Mouse (Mus musculus) forebrain, embryonic 16.5 days (tissue): ENCODE measurements around the gene Baiap2l1. TPM values are rescaled to one million over a fixed set of nuclear protein-coding genes. Genes with fewer than 3 reads are reported as not detected.

Experiments used
- ATAC-seq: fragments of 200-750 bp; cut with Nextera tagmentation; 2 replicates; pipeline ENCODE4 v1.8.0; 2017; ENCODE audit warnings: mild to moderate bottlenecking, moderate library complexity
- H3K27ac ChIP-seq: fragments of 300-500 bp; sonication (generic); 2 replicates; pipeline ENCODE4 v1.5.1; 2014; ENCODE audit warnings: low read length, control low read depth
- H3K27me3 ChIP-seq: fragments of 300-500 bp; sonication (generic); replicated peaks from 2 replicates; pipeline ENCODE4 v1.6.1; 2014; ENCODE audit warnings: low read length; ENCODE audit not compliant: control insufficient read depth, insufficient read depth
- H3K36me3 ChIP-seq: fragments of 300-500 bp; sonication (generic); 2 replicates; pipeline ENCODE4 v1.6.1; 2014; ENCODE audit not compliant: control insufficient read depth, insufficient read depth
- H3K4me1 ChIP-seq: fragments of 300-500 bp; sonication (generic); replicated peaks from 2 replicates; pipeline ENCODE4 v1.6.1; 2014; ENCODE audit warnings: low read length; ENCODE audit not compliant: control insufficient read depth, insufficient read depth
- H3K4me2 ChIP-seq: fragments of 300-500 bp; sonication (generic); 2 replicates; pipeline ENCODE4 v1.6.1; 2014; ENCODE audit warnings: mild to moderate bottlenecking, low read length, control low read depth
- H3K4me3 ChIP-seq: fragments of 300-500 bp; sonication (generic); replicated peaks from 2 replicates; pipeline ENCODE4 v1.5.1; 2014; ENCODE audit warnings: mild to moderate bottlenecking, low read length, control low read depth
- H3K9ac ChIP-seq: fragments of 300-500 bp; sonication (generic); replicated peaks from 2 replicates; pipeline ENCODE4 v1.6.1; 2014; ENCODE audit warnings: low read depth, low read length, control low read depth
- H3K9me3 ChIP-seq: fragments of 300-500 bp; sonication (generic); 2 replicates; pipeline ENCODE4 v1.6.1; 2016; ENCODE audit warnings: low read length; ENCODE audit not compliant: control insufficient read depth
- WGBS: fragments of 180-500 bp; shearing (Covaris S2); extraction: QIAGEN DNeasy Blood & Tissue Kit; methylation state at CpG from one replicate; pipeline ENCODE4 v1.1.7; 2014; 5-methylcytosine and 5-hydroxymethylcytosine counted together
- polyA plus RNA-seq: library from polyadenylated mRNA; unstranded; fragments of >200 nt; fragmentation: Nextera tagmentation; extraction: Ambion mirVana; gene quantifications from 2 replicates; pipeline ENCODE4 v1.2.1, GENCODE M21; 2015

Gene Baiap2l1
- polyA plus RNA-seq, 1 experiment from 2014 or later = 1.6 TPM

DNA sequence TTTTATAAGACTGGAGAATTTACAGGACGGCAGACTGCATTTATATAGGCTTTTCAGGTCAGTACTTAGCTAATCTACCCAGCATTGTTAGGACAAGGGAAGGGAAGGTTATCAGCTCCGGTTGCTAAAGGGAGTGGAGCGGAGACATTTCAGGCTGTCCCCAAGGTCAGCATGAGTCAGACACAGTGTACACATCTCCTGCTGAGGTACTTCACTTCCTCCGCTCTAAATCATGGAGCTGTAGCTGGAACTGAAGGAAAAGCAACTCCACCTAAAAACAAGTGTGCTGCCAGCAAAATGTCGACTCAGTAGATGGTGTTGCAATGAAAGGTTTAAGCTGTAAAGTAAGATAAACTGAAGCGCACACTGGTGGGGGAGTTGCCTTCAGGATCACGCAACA lies 36.2 kb downstream of the Baiap2l1 start:
- WGBS = 80% methylated on average over 7 of the region's 7 CpGs
- no peak overlapping the region for H3K27ac ChIP-seq

DNA sequence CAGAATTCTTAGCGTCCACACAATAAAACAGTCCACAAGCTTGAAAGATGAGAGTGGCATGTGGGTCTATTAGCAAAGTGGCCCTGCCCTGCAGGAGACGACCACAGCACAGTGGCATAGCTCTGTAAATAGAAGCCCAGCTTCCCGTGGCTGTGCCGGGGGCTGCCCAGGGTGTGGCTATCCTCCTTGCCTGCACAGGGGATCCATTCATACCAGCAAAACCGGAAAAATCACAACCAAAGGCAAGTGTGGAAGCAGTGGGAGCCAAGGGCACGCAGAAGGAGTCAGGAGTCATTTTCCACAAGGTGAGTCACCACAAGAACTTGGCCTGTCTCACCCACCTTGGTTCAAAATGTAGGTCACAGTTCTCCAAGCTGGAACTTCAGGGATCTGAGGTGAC lies 39.6 kb downstream of the Baiap2l1 start:
- H3K9me3 ChIP-seq = no peaks in the 10 kb centered on the region
- H3K4me3 ChIP-seq = no peak overlapping the region
- H3K9ac ChIP-seq = no peak overlapping the region
- no peaks in the 10 kb centered on the region for H3K27me3 ChIP-seq
- H3K27ac ChIP-seq = no peak overlapping the region
- ATAC-seq = no peak
- H3K4me2 ChIP-seq = no peak overlapping the region
- no peaks in the 10 kb centered on the region for H3K4me1 ChIP-seq
- H3K36me3 ChIP-seq = no peaks in the 10 kb centered on the region
- 46% methylated on average over 6 of the region's 6 CpGs for WGBS

More for the DNA sequence above, 36.2 kb downstream of the Baiap2l1 start:
- no peaks in the 10 kb centered on the region for H3K9me3 ChIP-seq
- no peak overlapping the region for H3K4me2 ChIP-seq
- no peaks in the 10 kb centered on the region for H3K27me3 ChIP-seq
- H3K4me1 ChIP-seq = no peaks in the 10 kb centered on the region
- H3K9ac ChIP-seq = no peak overlapping the region
- H3K36me3 ChIP-seq = no peaks in the 10 kb centered on the region
- no peak overlapping the region for H3K4me3 ChIP-seq
- ATAC-seq = no peak

DNA sequence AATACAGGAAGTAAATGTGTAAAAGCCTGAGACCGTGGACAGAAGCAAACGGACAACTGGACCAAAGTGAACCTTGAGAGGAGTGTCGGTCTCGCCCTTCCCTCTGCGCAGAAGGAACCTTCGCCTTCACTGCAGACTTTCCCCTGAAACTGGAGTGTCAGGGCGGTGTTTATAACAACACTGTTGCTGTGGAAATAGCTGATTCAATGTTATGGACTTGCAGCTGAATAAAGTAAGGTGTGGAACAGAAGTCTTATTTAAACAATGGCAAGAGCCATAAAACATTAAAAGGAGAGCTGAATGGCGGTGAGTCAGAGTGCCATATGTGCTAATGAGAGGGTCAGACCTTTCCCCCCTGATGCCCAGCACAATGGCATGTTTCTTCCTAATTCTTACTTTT lies 40.5 kb downstream of the Baiap2l1 start:
- Histone ChIP-seq H3K27ac (no peak overlapping the region), H3K36me3 (no peaks in the 10 kb centered on the region), H3K4me2 (no peak overlapping the region), H3K9ac (no peak overlapping the region), H3K4me3 (no peak overlapping the region), H3K27me3 (no peaks in the 10 kb centered on the region), H3K4me1 (no peaks in the 10 kb centered on the region), H3K9me3 (no peaks in the 10 kb centered on the region)
- WGBS = 93% methylated on average over 8 of the region's 8 CpGs
- no peak for ATAC-seq

DNA sequence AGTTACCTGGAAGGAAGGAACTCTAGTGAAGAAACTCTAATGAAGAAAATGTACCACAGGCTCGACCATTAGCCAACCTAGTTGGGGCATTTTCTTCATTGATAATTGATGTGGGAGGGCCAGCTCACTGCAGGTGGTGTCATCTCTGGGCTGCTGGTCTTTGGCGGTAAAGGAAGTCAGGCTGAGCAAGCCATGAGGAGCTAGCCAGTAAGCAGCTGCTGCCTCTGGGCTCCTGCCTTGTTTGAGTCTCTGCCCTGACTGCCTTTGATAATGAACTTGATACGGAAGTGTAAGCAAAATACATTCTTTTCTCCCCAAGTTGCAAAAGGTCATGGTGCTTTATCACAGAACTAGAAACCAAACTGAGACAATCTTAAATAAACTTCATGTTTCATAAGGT lies 41.5 kb downstream of the Baiap2l1 start:
- H3K27ac ChIP-seq = no peak overlapping the region
- no peaks in the 10 kb centered on the region for H3K4me1 ChIP-seq
- no peak overlapping the region for H3K9ac ChIP-seq
- no peaks in the 10 kb centered on the region for H3K36me3 ChIP-seq
- no peak overlapping the region for H3K4me3 ChIP-seq
- no peak for ATAC-seq
- no peak overlapping the region for H3K4me2 ChIP-seq
- 72% methylated on average over 3 of the region's 3 CpGs for WGBS
- no peaks in the 10 kb centered on the region for H3K9me3 ChIP-seq
- no peaks in the 10 kb centered on the region for H3K27me3 ChIP-seq

DNA sequence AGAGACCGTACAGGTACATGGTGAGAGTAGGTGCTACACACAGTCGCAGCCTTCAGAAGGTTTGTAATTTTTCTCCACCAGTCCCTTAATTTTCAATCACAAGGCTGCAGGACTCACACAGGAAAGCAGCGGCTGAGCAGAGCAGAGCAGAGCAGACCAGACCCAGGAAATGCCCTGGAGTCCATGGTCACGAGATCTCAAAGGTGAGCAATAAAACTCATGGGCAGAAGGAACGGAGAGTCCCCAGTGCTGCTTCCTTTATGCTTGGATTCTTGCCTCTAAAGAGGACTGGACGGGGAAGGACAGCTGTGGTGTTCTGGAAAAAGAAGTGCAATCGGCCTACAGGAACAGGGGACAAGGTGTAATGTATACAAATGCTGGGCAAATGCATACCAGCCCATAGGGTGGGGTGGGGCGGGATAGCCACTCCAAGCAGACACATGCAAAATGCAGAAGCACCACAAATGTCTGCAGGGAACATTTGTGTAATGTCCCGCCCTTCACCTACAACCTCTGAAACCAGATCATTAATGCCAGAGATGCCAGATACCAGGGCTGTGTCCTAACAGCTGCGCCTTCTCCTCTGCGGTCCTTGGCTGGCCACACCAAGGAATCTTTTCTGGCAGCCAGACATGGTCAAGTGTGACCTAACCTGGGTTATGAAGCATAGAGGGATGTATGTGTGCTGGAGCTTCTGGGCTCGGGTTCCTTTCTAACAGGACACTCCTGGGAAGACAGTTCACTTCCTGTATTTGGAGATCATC lies 43.0 kb downstream of the Baiap2l1 start:
- 95% methylated on average over 12 of the region's 12 CpGs for WGBS
- no peak for ATAC-seq

DNA sequence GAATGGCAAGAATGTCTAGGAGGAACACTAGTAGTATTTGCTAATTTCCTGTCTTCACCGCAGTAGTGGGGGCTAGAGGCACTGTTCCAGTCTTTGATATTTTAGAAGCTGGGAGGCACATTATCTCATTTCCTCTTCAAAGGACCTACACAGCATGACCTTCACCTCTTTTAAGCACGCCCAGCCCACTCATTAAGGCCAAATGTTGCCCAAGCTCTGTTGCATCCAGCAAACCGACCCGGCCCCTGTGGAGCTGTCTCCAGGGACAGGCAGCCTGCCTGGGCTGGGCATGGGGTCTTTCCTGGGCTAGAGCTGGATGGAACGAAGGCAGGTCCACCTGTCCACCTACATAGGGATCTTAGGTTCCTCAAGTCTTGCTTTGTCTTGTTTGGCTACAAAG lies 44.6 kb downstream of the Baiap2l1 start:
- H3K9me3 ChIP-seq = no peaks in the 10 kb centered on the region
- ATAC-seq = no peak
- H3K4me3 ChIP-seq = no peak overlapping the region
- WGBS = 34% methylated on average over 5 of the region's 5 CpGs
- no peaks in the 10 kb centered on the region for H3K4me1 ChIP-seq
- H3K4me2 ChIP-seq = no peak overlapping the region
- H3K27ac ChIP-seq = no peak overlapping the region
- H3K36me3 ChIP-seq = no peaks in the 10 kb centered on the region
- H3K27me3 ChIP-seq = no peaks in the 10 kb centered on the region
- no peak overlapping the region for H3K9ac ChIP-seq

More for the DNA sequence above, 43.0 kb downstream of the Baiap2l1 start:
- Histone ChIP-seq H3K4me1 (no peaks in the 10 kb centered on the region), H3K27ac (no peak overlapping the region), H3K9ac (no peak overlapping the region), H3K4me3 (no peak overlapping the region), H3K27me3 (no peaks in the 10 kb centered on the region), H3K9me3 (no peaks in the 10 kb centered on the region), H3K36me3 (no peaks in the 10 kb centered on the region), H3K4me2 (no peak overlapping the region)

DNA sequence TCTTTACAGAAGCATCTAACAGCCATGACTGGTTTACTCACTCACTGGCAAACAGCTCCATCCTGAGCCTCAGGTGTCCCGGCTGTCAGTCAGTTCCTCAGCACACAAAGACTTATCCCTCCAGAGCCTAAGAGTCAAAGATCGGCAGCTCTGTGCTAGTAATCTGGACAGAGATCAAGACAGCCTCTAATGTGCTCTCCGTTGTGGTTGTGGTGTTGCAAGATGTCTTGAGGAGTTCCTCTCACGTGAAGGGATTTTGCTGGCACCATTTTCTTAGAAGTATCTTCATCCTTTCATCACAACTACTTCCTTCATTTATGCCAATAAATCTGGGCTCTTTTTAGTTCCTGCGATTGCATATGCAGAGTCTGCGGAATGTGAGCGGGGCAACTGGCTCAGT lies 45.7 kb downstream of the Baiap2l1 start:
- Histone ChIP-seq H3K4me2 (no peak overlapping the region), H3K4me3 (no peak overlapping the region), H3K4me1 (no peaks in the 10 kb centered on the region), H3K9me3 (no peaks in the 10 kb centered on the region), H3K36me3 (no peaks in the 10 kb centered on the region), H3K9ac (no peak overlapping the region), H3K27me3 (no peaks in the 10 kb centered on the region), H3K27ac (no peak overlapping the region)
- WGBS = 87% methylated on average over 7 of the region's 7 CpGs
- no peak for ATAC-seq

DNA sequence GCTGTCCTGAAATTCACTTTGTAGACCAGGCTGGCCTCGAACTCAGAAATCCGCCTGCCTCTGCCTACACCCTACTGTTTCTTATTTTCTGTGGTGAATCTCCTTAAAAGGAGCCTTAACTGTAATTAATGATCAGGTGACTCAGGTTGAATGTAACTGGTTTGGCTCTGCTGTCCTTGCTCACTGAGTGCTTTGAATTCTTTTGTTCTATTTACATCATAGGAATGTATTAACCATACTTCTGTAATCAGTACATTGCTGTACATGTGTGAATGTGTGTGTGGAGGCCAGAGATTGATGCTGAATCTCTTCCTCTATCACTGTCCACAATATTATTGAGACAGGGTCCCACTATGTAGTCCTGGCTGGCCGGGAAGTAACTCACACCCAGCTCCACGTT lies 49.0 kb downstream of the Baiap2l1 start:
- 74% methylated on average over 4 of the region's 4 CpGs for WGBS
- Histone ChIP-seq H3K27ac (no peak overlapping the region), H3K4me2 (no peak overlapping the region), H3K27me3 (no peaks in the 10 kb centered on the region), H3K9me3 (no peaks in the 10 kb centered on the region), H3K9ac (no peak overlapping the region), H3K4me3 (no peak overlapping the region), H3K36me3 (no peaks in the 10 kb centered on the region), H3K4me1 (no peaks in the 10 kb centered on the region)
- ATAC-seq = no peak

DNA sequence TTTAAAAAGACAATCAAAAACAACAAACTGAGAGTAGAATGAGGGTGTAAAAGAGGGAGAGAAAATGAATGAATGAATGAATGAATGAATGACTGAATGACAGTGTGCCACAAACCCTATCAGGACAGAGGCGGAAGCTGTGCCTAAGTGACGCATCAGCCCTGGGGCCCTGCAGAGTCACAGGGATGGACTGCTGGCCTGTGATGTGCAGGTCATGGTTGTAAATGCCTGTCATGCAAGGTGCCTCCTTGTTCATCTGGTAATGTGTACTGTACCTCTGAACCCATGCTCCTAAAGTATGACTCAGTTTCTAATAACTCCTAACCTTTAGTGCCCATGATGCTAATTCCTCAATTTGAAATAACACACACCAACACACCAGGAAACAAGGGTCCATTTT lies 54.8 kb downstream of the Baiap2l1 start:
- WGBS = 100% methylated on average over 2 of the region's 2 CpGs
- ATAC-seq = no peak
- H3K36me3 ChIP-seq = no peaks in the 10 kb centered on the region
- no peaks in the 10 kb centered on the region for H3K9me3 ChIP-seq
- no peaks in the 10 kb centered on the region for H3K4me1 ChIP-seq
- no peaks in the 10 kb centered on the region for H3K27me3 ChIP-seq
- H3K9ac ChIP-seq = no peak overlapping the region
- no peak overlapping the region for H3K4me2 ChIP-seq
- H3K27ac ChIP-seq = no peak overlapping the region
- H3K4me3 ChIP-seq = no peak overlapping the region
